Mouse (Mus musculus): ENCODE data around the gene Cox4i2.

GRCm38 (mm10) chr2:152709066-152709465 lies 44.9 kb upstream of the Cox4i2 start:
- no peak for TF ChIP-seq CTCF (IDR thresholded peaks at IDR 0.05; ENCODE audit: low read depth, low read length)
- TF ChIP-seq POLR2A (IDR thresholded peaks at IDR 0.05; ENCODE audit: borderline replicate concordance, low read depth, low read length): no peak

All from bone marrow macrophage, adult 2 months (primary cell).